ENCODE assay signal across 12 mouse cellular contexts in genomic region chr16:87716269-87716668, GRCm38 (mm10). TPM values are rescaled to one million over a fixed set of nuclear protein-coding genes. Genes with fewer than 3 reads are reported as not detected.
DNase-seq lines count a peak whose midpoint lies in the region; ATAC-seq lines count a peak whose summit lies in the region.
"Had no signal": no experiment of that assay in that cellular context is flagged by ENCODE, and none has a peak within 500 bp of the region (broad histone marks: within the 10 kb centered on the region; RNA-seq: fewer than 3 reads in every experiment).

No protein-coding gene starts in this region.

- WGBS in hindbrain, embryonic 15.5 days = 67% methylated on average over 11 of the region's 11 CpGs
- 78% methylated on average over 11 of the region's 11 CpGs for WGBS in hindbrain, embryonic 13.5 days
- WGBS in heart, embryonic 13.5 days = 32% methylated on average over 11 of the region's 11 CpGs
- WGBS in midbrain, embryonic 16.5 days = 77% methylated on average over 11 of the region's 11 CpGs

- no peak overlapping the region for H3K9ac ChIP-seq in hindbrain, embryonic 15.5 days
- H3K9ac ChIP-seq in hindbrain, embryonic 13.5 days = no peak overlapping the region
- peak overlapping the region; percentile 28; the same call in 1 of the 2 replicates for H3K9ac ChIP-seq in heart, embryonic 13.5 days
- H3K9ac ChIP-seq in midbrain, embryonic 16.5 days (ENCODE audit: low read depth, low read length) = no peak overlapping the region
- H3K9ac ChIP-seq: forebrain, embryonic 13.5 days; liver, embryonic 14.5 days had no signal

- no peak overlapping the region for H3K4me2 ChIP-seq in hindbrain, embryonic 15.5 days
- H3K4me2 ChIP-seq in hindbrain, embryonic 13.5 days = no peak overlapping the region
- H3K4me2 ChIP-seq in heart, embryonic 13.5 days = peak overlapping the region; percentile 35
- no peak overlapping the region for H3K4me2 ChIP-seq in midbrain, embryonic 16.5 days (ENCODE audit: low read length)
- H3K4me2 ChIP-seq: forebrain, embryonic 13.5 days had no signal

- no peak overlapping the region for H3K4me3 ChIP-seq in hindbrain, embryonic 15.5 days
- no peak overlapping the region for H3K4me3 ChIP-seq in hindbrain, embryonic 13.5 days
- H3K4me3 ChIP-seq in heart, embryonic 13.5 days = 0 out of 2 replicates have a peak overlapping the region, but pooled peaks have one; percentile 8
- H3K4me3 ChIP-seq in midbrain, embryonic 16.5 days (ENCODE audit: low read depth, low read length) = no peak overlapping the region
- H3K4me3 ChIP-seq: forebrain, embryonic 13.5 days had no signal

- H3K9me3 ChIP-seq in hindbrain, embryonic 15.5 days = no peaks in the 10 kb centered on the region
- H3K9me3 ChIP-seq in hindbrain, embryonic 13.5 days = no peaks in the 10 kb centered on the region
- H3K9me3 ChIP-seq in heart, embryonic 13.5 days = no peaks in the 10 kb centered on the region
- no peaks in the 10 kb centered on the region for H3K9me3 ChIP-seq in midbrain, embryonic 16.5 days (replicated peaks; ENCODE audit: control insufficient read depth, low read length, poor library complexity, severe bottlenecking)
- H3K9me3 ChIP-seq: forebrain, embryonic 13.5 days had no signal

- H3K27me3 ChIP-seq in hindbrain, embryonic 15.5 days = no peaks in the 10 kb centered on the region
- no peaks in the 10 kb centered on the region for H3K27me3 ChIP-seq in hindbrain, embryonic 13.5 days
- no peaks in the 10 kb centered on the region for H3K27me3 ChIP-seq in heart, embryonic 13.5 days (replicated peaks)
- no peaks in the 10 kb centered on the region for H3K27me3 ChIP-seq in midbrain, embryonic 16.5 days (ENCODE audit: control insufficient read depth, insufficient read depth, low read depth, low read length)
- H3K27me3 ChIP-seq: forebrain, embryonic 13.5 days had no signal

- H3K36me3 ChIP-seq in hindbrain, embryonic 15.5 days = peaks cover 14% of the 10 kb centered on the region
- peaks cover 30% of the 10 kb centered on the region for H3K36me3 ChIP-seq in hindbrain, embryonic 13.5 days
- H3K36me3 ChIP-seq in heart, embryonic 13.5 days = peaks cover 30% of the 10 kb centered on the region
- peaks cover 6% of the 10 kb centered on the region; the same call in 1 of the 2 replicates for H3K36me3 ChIP-seq in midbrain, embryonic 16.5 days (ENCODE audit: control insufficient read depth, insufficient read depth, low read length)

- peaks cover 24% of the 10 kb centered on the region for H3K4me1 ChIP-seq in hindbrain, embryonic 15.5 days (replicated peaks)
- H3K4me1 ChIP-seq in hindbrain, embryonic 13.5 days (replicated peaks) = peaks cover 33% of the 10 kb centered on the region
- H3K4me1 ChIP-seq in heart, embryonic 13.5 days = peaks cover 82% of the 10 kb centered on the region
- H3K4me1 ChIP-seq in midbrain, embryonic 16.5 days (ENCODE audit: control insufficient read depth, insufficient read depth, low read length) = no peaks in the 10 kb centered on the region; the same call in 1 of the 2 replicates

- no peak overlapping the region for H3K27ac ChIP-seq in hindbrain, embryonic 15.5 days (replicated peaks)
- no peak overlapping the region for H3K27ac ChIP-seq in hindbrain, embryonic 13.5 days
- peak overlapping the region; percentile 36; the same call in 1 of the 2 replicates for H3K27ac ChIP-seq in heart, embryonic 13.5 days (replicated peaks)
- H3K27ac ChIP-seq in midbrain, embryonic 16.5 days (ENCODE audit: low read length) = no peak overlapping the region
- H3K27ac ChIP-seq: forebrain, embryonic 13.5 days; liver, embryonic 14.5 days had no signal

- peak; percentile 97 for DNase-seq in 416B (ENCODE audit: low read depth)
- peak; percentile 35 for DNase-seq in lung, postnatal 14 days
- no peak for DNase-seq in right cerebral cortex, postnatal 14 days
- no peak for DNase-seq in layer of hippocampus, adult 18-20 months (ENCODE audit: low spot score in 2 of 2)
- DNase-seq: retina, postnatal 1 day had no signal

- peak; percentile 40; the same call in 1 of the 2 replicates for ATAC-seq in hindbrain, embryonic 15.5 days (ENCODE audit: low FRiP score, low read depth)
- ATAC-seq in hindbrain, embryonic 13.5 days (ENCODE audit: low FRiP score) = no peak
- ATAC-seq in heart, embryonic 13.5 days (ENCODE audit: extremely low read depth, insufficient number of reproducible peaks, low FRiP score, low TSS enrichment) = no peak
- no peak for ATAC-seq in midbrain, embryonic 16.5 days
- ATAC-seq: activated CD4-positive, CD25-positive, alpha-beta regulatory T cell, adult 4 months; forebrain, embryonic 13.5 days had no signal

RNA-seq across cellular contexts. Expression of gene Bach1, which starts 17.5 kb away (rescaled TPM):
- polyA plus RNA-seq in hindbrain, embryonic 15.5 days (2015; fragmentation: Nextera tagmentation; extraction: Ambion mirVana) = 16.6 and 19.7 TPM in 2 replicates
- 26.1 and 26.6 TPM in 2 replicates for polyA plus RNA-seq in hindbrain, embryonic 13.5 days (2015; fragmentation: Nextera tagmentation; extraction: Ambion mirVana)
- 9.2 and 9.5 TPM in 2 replicates for polyA plus RNA-seq in heart, embryonic 13.5 days (2015; fragmentation: Nextera tagmentation; extraction: Ambion mirVana)
- polyA plus RNA-seq in midbrain, embryonic 16.5 days (2015; fragmentation: Nextera tagmentation; extraction: Ambion mirVana) = 14.3 and 15.9 TPM in 2 replicates
- 10 to 100 TPM; 11.8 to 12.2 TPM for total RNA-seq in layer of hippocampus, adult 18-20 months (2021)

Comparison
In these comparisons a context has a peak if more than half of its experiments do, and no peak if none do; other contexts are left out.
1. DNase-seq: peak in 416B (single experiment) and lung, postnatal 14 days (single experiment); none in right cerebral cortex, postnatal 14 days (single experiment) and layer of hippocampus, adult 18-20 months (0 of 2).